Mouse (Mus musculus) liver, embryonic 12.5 days (tissue): ENCODE data around the gene Vmn1r175. TPM values are rescaled to one million over a fixed set of nuclear protein-coding genes. Genes with fewer than 3 reads are reported as not detected.
"Not testable (repeated sequence)": the region's sequence is repeated elsewhere in the genome, so short reads cannot be mapped to it uniquely, and the experiment has no call there.

ENCODE experiments used
- ATAC-seq: fragments of 200-750 bp; cut with Nextera tagmentation; 2 replicates; pipeline ENCODE4 v1.8.0; 2017; ENCODE audit warnings: moderate number of reproducible peaks, mild to moderate bottlenecking, moderate library complexity
- H3K27ac ChIP-seq: fragments of 300-500 bp; sonication (generic); 2 replicates; pipeline ENCODE4 v1.5.1; 2016; ENCODE audit warnings: mild to moderate bottlenecking
- H3K27me3 ChIP-seq: fragments of 300-500 bp; sonication (generic); replicated peaks from 2 replicates; pipeline ENCODE4 v1.6.1; 2016; ENCODE audit warnings: mild to moderate bottlenecking, moderate library complexity
- H3K36me3 ChIP-seq: fragments of 300-500 bp; sonication (generic); 2 replicates; pipeline ENCODE4 v1.6.1; 2016; ENCODE audit warnings: mild to moderate bottlenecking, moderate library complexity
- H3K4me1 ChIP-seq: fragments of 300-500 bp; sonication (generic); 2 replicates; pipeline ENCODE4 v1.6.1; 2016
- H3K4me2 ChIP-seq: fragments of 300-500 bp; sonication (generic); 2 replicates; pipeline ENCODE4 v1.6.1; 2016; ENCODE audit warnings: mild to moderate bottlenecking, moderate library complexity
- H3K4me3 ChIP-seq: fragments of 300-500 bp; sonication (generic); 2 replicates; pipeline ENCODE4 v1.5.1; 2016; ENCODE audit warnings: mild to moderate bottlenecking, moderate library complexity
- H3K9ac ChIP-seq: fragments of 300-500 bp; sonication (generic); 2 replicates; pipeline ENCODE4 v1.6.1; 2016; ENCODE audit warnings: mild to moderate bottlenecking, moderate library complexity
- H3K9me3 ChIP-seq: fragments of 300-500 bp; sonication (generic); replicated peaks from 2 replicates; pipeline ENCODE4 v1.6.1; 2016; ENCODE audit warnings: mild to moderate bottlenecking, moderate library complexity
- WGBS: fragments of 180-500 bp; shearing (Covaris S2); methylation state at CpG from one replicate; pipeline ENCODE4 v1.1.7; 2016; ENCODE audit not compliant: insufficient replicate concordance; 5-methylcytosine and 5-hydroxymethylcytosine counted together
- polyA plus RNA-seq: library from polyadenylated mRNA; unstranded; fragments of >200 nt; fragmentation: Nextera tagmentation; extraction: Ambion mirVana; gene quantifications from 2 replicates; pipeline ENCODE4 v1.2.1, GENCODE M21; 2016

The Vmn1r175 gene
- polyA plus RNA-seq = not detected in 2 replicates

GRCm38 (mm10) chr7:23810543-23810942 is at the start of gene Vmn1r175:
Gene Vmn1r175 (minus strand): TSS chr7:23810643.
- ATAC-seq = not testable (repeated sequence)

GRCm38 (mm10) chr7:23837272-23837671 is 26.8 kb upstream of the Vmn1r175 start, which contains the start of gene Vmn1r176:
Gene Vmn1r176 (minus strand): TSS chr7:23837372.
- H3K9me3 ChIP-seq, H3K9ac ChIP-seq, H3K36me3 ChIP-seq, ATAC-seq, H3K4me3 ChIP-seq, H3K27ac ChIP-seq, H3K27me3 ChIP-seq, H3K4me2 ChIP-seq, H3K4me1 ChIP-seq: not testable (repeated sequence)
- WGBS = no CpG with 5 or more reads among the region's 1 CpGs

More at GRCm38 (mm10) chr7:23810543-23810942, at the start of gene Vmn1r175:
- not testable (repeated sequence) for H3K9ac ChIP-seq, H3K4me3 ChIP-seq, H3K9me3 ChIP-seq, H3K27ac ChIP-seq, H3K4me2 ChIP-seq, H3K4me1 ChIP-seq, H3K27me3 ChIP-seq, H3K36me3 ChIP-seq

GRCm38 (mm10) chr7:23784526-23784925 is 25.9 kb downstream of the Vmn1r175 start:
- H3K9me3 ChIP-seq = peaks cover 16% of the 10 kb centered on the region; the same call in 1 of the 2 replicates
- WGBS = 68% methylated on average over 6 of the region's 6 CpGs
- H3K36me3 ChIP-seq = no peaks in the 10 kb centered on the region
- H3K27ac ChIP-seq = no peak overlapping the region
- H3K4me2 ChIP-seq = no peak overlapping the region
- no peak for ATAC-seq
- H3K9ac ChIP-seq = no peak overlapping the region
- H3K4me3 ChIP-seq = no peak overlapping the region
- H3K27me3 ChIP-seq = no peaks in the 10 kb centered on the region
- no peaks in the 10 kb centered on the region for H3K4me1 ChIP-seq

Other genes starting within 250 kb of the Vmn1r175 start
- not detected in 2 replicates for gene Vmn1r169, start 235.1 kb downstream of the Vmn1r175 start, polyA plus RNA-seq
- not detected in 2 replicates for gene Vmn1r170, start 204.5 kb downstream of the Vmn1r175 start, polyA plus RNA-seq
- not detected in 2 replicates for gene Vmn1r171, start 179.9 kb downstream of the Vmn1r175 start, polyA plus RNA-seq
- gene Vmn1r172, start 152.3 kb downstream of the Vmn1r175 start, polyA plus RNA-seq = not detected in 2 replicates
- gene Vmn1r173, start 109.9 kb downstream of the Vmn1r175 start, polyA plus RNA-seq = not detected in 2 replicates
- not detected in 2 replicates for gene Vmn1r174, start 58.4 kb downstream of the Vmn1r175 start, polyA plus RNA-seq
- gene Vmn1r176, start 26.7 kb upstream of the Vmn1r175 start, polyA plus RNA-seq = not detected in 2 replicates
- not detected in 2 replicates for gene Vmn1r177, start 55.8 kb upstream of the Vmn1r175 start, polyA plus RNA-seq
- not detected in 2 replicates for gene Vmn1r178, start 81.4 kb upstream of the Vmn1r175 start, polyA plus RNA-seq
- not detected in 2 replicates for gene Vmn1r179, start 116.3 kb upstream of the Vmn1r175 start, polyA plus RNA-seq
- gene Vmn1r180, start 140.0 kb upstream of the Vmn1r175 start, polyA plus RNA-seq = not detected in 2 replicates
- gene Vmn1r181, start 164.0 kb upstream of the Vmn1r175 start, polyA plus RNA-seq = not detected in 2 replicates
- gene V1rd19, start 191.0 kb upstream of the Vmn1r175 start, polyA plus RNA-seq = not detected in 2 replicates
- gene Vmn1r183, start 242.6 kb upstream of the Vmn1r175 start, polyA plus RNA-seq = not detected in 2 replicates